Mouse (Mus musculus): ENCODE data around the gene Olfr73. TPM values are rescaled to one million over a fixed set of nuclear protein-coding genes. Genes with fewer than 3 reads are reported as not detected.

The Olfr73 gene
- polyA plus RNA-seq (2012; rRNA removed; ENCODE audit: low replicate concordance): not detected in 2 replicates

DNA sequence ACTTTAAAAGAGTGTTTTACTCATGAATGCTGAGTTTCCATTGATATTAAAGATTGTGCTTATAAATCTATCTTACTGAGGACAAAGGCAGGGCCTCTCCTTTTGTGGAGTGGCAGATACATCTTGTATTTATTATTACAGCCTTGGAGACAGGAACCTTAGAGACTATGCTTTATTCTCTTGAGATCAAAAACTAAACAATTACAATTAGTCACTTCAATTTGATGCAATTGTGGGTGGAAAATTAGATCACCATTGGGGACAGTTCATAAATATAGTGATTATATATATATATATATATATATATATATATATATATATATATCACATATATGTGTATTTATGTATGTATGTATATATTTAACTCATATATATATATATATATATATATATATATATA is at the start of gene Olfr73:
Gene Olfr73, minus strand, starts transcription at position 101 of the 400 bp plus-strand sequence.

DNA sequence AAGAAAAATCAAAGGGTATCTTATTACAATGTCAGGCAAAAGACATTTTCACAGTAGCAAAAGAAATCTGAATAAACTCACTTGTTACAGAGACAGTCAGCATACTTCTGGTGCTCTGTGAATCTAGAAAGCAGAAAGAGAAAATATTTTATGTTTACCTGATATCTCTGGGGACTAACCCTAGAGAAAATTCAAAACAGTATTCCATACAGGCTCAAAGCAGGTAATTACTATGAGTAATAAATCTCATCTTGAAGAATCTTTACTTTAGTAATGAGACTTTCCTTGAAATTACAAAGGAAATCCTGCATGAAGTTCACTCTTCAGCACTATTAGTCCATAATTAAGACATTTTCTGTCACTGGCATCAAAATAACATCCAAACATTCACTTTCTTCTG is 34.2 kb upstream of the Olfr73 start, which contains the start of gene Olfr1163:
Gene Olfr1163, minus strand, starts transcription at position 101 of the 400 bp plus-strand sequence.

DNA sequence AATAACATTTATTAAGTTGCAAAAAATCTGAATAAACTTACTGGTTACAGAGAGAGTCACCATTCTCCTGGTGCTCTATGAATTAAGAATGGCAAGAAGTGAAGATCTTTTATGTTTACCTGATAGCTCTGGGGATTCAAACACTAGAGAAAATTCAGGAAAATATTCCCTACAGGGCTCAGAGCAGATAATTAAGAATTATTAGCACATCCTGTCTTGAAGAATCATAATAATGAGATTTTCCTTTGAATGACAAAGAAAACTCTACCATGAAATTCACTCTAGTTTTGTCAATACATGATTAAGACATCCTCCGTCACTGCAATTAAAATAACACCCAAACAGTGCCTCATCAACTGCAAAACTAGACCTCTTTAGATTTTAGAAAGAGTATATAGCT is 13.5 kb upstream of the Olfr73 start, which contains the start of gene Olfr1162:
Gene Olfr1162, minus strand, starts transcription at position 101 of the 400 bp plus-strand sequence.

DNA sequence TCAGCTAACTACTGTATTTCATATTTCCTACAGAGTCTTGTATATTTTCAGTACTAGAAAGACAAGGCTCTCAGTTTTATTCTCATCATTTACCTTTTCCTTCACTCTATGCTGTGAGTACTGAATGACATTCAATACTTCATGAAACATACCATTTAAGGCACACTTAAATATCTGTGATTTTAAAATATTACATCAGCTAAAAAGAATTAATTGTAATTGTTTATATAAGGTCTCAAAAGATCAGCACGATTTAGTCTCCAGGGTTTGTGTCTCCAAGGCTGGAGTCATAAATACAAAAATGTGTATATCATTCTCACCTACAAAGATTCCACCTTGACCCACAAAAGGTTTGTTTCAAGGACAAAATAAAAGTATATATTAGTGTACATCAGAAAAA is 15.0 kb downstream of the Olfr73 start, which contains the start of gene Olfr1161:
Gene Olfr1161, plus strand, starts transcription at position 301 of the 400 bp plus-strand sequence.

DNA sequence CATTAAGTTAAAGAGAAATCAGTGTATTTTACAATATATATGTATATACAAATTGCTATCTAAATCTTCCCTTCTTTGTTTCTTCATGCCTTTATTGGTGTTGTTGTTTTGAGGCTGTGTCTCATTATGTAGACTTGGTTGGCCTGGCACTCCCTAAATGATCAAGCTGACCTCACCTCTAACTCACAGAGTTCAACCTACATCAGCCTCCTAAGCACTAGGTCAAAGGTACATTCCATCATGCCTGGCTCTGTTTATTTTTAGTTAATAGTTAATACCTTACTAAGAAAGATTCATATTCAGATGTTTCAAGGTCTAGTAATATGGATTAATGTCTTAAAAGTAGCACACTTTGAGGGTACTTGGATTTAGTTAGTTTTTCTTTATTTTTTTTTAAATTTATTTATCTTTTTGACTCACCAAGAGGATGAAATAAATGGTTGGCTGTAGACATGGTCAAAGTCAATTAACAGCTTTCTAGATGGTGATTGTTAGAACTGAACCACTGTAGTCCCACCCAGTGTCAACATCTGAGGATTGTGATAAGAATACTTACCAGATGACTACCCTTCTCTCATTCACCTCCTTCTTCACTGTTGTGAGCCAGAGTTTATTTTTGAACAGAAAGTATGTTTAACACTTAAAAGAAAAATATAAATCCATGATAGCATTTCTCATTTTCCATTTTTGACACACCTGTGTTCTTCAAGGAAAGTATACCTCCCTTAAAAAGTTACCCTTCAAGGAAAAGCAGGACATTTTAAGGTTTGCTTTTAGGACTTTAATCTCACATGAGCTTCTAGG is 29.8 kb downstream of the Olfr73 start, which contains the start of gene Olfr1160:
Gene Olfr1160, minus strand, starts transcription at position 754 of the 804 bp plus-strand sequence.

DNA sequence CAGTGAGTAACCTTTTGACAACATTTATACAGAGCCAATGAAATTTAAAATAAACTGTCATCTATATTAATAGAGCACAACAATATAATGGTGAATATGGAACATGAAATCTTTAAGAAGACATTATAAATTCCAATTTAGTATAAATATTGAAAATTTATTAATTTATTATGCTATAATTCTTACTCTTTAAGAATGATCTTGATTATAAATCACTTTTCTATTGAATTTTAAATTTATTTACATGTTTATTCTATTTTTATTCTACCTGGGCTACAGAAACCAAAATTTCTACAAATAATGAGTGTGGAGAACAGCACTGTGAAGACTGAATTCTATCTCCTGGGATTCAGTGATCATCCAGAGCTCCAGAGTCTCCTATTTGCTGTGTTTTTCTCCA is 47.7 kb downstream of the Olfr73 start, which contains the start of gene Olfr1158:
Gene Olfr1158, plus strand, starts transcription at position 301 of the 400 bp plus-strand sequence.

Other genes with a start within 250 kb of the Olfr73 start
- not detected in 2 replicates for gene Olfr1143, start 237.1 kb downstream of the Olfr73 start, polyA plus RNA-seq (2012; rRNA removed; ENCODE audit: low replicate concordance)
- gene Olfr1145, start 227.9 kb downstream of the Olfr73 start, polyA plus RNA-seq (2012; rRNA removed; ENCODE audit: low replicate concordance): not detected in 2 replicates
- gene Olfr1148, start 207.2 kb downstream of the Olfr73 start, polyA plus RNA-seq (2012; rRNA removed; ENCODE audit: low replicate concordance): not detected in 2 replicates
- gene Olfr1150-ps1, start 193.7 kb downstream of the Olfr73 start, polyA plus RNA-seq (2012; rRNA removed; ENCODE audit: low replicate concordance): not detected in 2 replicates
- not detected in 2 replicates for gene Olfr1151, start 181.8 kb downstream of the Olfr73 start, polyA plus RNA-seq (2012; rRNA removed; ENCODE audit: low replicate concordance)
- gene Olfr1152, start 171.2 kb downstream of the Olfr73 start, polyA plus RNA-seq (2012; rRNA removed; ENCODE audit: low replicate concordance): not detected in 2 replicates
- gene Olfr1153, start 142.7 kb downstream of the Olfr73 start, polyA plus RNA-seq (2012; rRNA removed; ENCODE audit: low replicate concordance): not detected in 2 replicates
- not detected in 2 replicates for gene Olfr1154, start 132.5 kb downstream of the Olfr73 start, polyA plus RNA-seq (2012; rRNA removed; ENCODE audit: low replicate concordance)
- not detected in 2 replicates for gene Olfr1155, start 92.6 kb downstream of the Olfr73 start, polyA plus RNA-seq (2012; rRNA removed; ENCODE audit: low replicate concordance)
- not detected in 2 replicates for gene Olfr1156, start 84.6 kb downstream of the Olfr73 start, polyA plus RNA-seq (2012; rRNA removed; ENCODE audit: low replicate concordance)
- not detected in 2 replicates for gene Olfr1157, start 69.4 kb downstream of the Olfr73 start, polyA plus RNA-seq (2012; rRNA removed; ENCODE audit: low replicate concordance)
- not detected in 2 replicates for gene Olfr74, start 63.0 kb downstream of the Olfr73 start, polyA plus RNA-seq (2012; rRNA removed; ENCODE audit: low replicate concordance)
- not detected in 2 replicates for gene Olfr1158, start 47.6 kb downstream of the Olfr73 start, polyA plus RNA-seq (2012; rRNA removed; ENCODE audit: low replicate concordance)
- gene Olfr1160, start 29.4 kb downstream of the Olfr73 start, polyA plus RNA-seq (2012; rRNA removed; ENCODE audit: low replicate concordance): not detected in 2 replicates
- not detected in 2 replicates for gene Olfr1161, start 14.9 kb downstream of the Olfr73 start, polyA plus RNA-seq (2012; rRNA removed; ENCODE audit: low replicate concordance)
- not detected in 2 replicates for gene Olfr1162, start 13.4 kb upstream of the Olfr73 start, polyA plus RNA-seq (2012; rRNA removed; ENCODE audit: low replicate concordance)
- gene Olfr1163, start 34.1 kb upstream of the Olfr73 start, polyA plus RNA-seq (2012; rRNA removed; ENCODE audit: low replicate concordance): not detected in 2 replicates
- gene Olfr1164, start 56.3 kb upstream of the Olfr73 start, polyA plus RNA-seq (2012; rRNA removed; ENCODE audit: low replicate concordance): not detected in 2 replicates
- not detected in 2 replicates for gene Olfr1166, start 90.6 kb upstream of the Olfr73 start, polyA plus RNA-seq (2012; rRNA removed; ENCODE audit: low replicate concordance)
- gene Olfr1167, start 117.5 kb upstream of the Olfr73 start, polyA plus RNA-seq (2012; rRNA removed; ENCODE audit: low replicate concordance): not detected in 2 replicates
- gene Olfr1168, start 144.2 kb upstream of the Olfr73 start, polyA plus RNA-seq (2012; rRNA removed; ENCODE audit: low replicate concordance): not detected in 2 replicates
- gene Olfr1170, start 190.6 kb upstream of the Olfr73 start, polyA plus RNA-seq (2012; rRNA removed; ENCODE audit: low replicate concordance): not detected in 2 replicates
- not detected in 2 replicates for gene Olfr1173, start 242.2 kb upstream of the Olfr73 start, polyA plus RNA-seq (2012; rRNA removed; ENCODE audit: low replicate concordance)

Data from mammary gland, adult 2 months (tissue).